Comparison of ENCODE assay signal across 12 mouse cellular contexts in the genomic region with DNA sequence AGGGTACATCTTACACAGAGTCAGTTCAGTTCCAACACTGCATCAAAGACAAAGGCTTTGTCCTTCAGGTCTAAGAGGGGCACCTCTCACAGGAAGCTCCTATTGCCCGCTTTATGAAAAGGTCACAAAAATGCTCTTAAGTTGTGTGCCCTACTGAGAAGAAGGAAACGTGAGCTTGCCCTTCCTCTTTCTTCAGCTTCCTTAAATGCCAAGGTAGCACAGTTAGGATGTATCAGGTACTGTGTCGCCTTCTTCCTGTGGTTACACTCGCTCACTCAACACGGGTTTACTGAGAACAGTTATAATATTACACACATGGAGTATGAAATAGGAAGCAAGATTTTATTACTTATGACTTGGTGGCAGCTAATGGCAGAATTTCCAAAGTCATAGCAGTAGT. TPM values are rescaled to one million over a fixed set of nuclear protein-coding genes. Genes with fewer than 3 reads are reported as not detected.
"Had no signal": no experiment of that assay in that cellular context is flagged by ENCODE, and none has a peak within 500 bp of the region (broad histone marks: within the 10 kb centered on the region; RNA-seq: fewer than 3 reads in every experiment).

No protein-coding gene starts in this region.

- DNase-seq: liver, embryonic 13.5 days; liver, postnatal 0 days; lung, adult 2 months; lung, postnatal 4 days; midbrain, embryonic 14.5 days; right cerebral cortex, postnatal 14 days; thymus, adult 2 months; thymus, postnatal 14 days; thymus, postnatal 36 days had no signal

- ATAC-seq: liver, postnatal 0 days; lung, postnatal 0 days; midbrain, embryonic 16.5 days had no signal

RNA-seq across cellular contexts. Expression of a gene that starts 38.0 kb away (rescaled TPM):
- total RNA-seq: megakaryocyte-erythroid progenitor cell, adult 5-6 weeks had no signal
